Mouse (Mus musculus) right cerebral cortex, postnatal 36 days (tissue): ENCODE results near the gene Bst1.

Experiments used
- DNase-seq, 2 experiments: peaks; one replicate each; pipeline ENCODE4 v3.0.0; 2022; ENCODE audit warnings: low spot score in 2 of 2, mixed read lengths in 1 of 2

Bst1 gene

GRCm38 (mm10) chr5:43810427-43811062 lies 8.1 kb upstream of the Bst1 start:
- no peak for DNase-seq

- no peak for DNase-seq
Measured at GRCm38 (mm10) chr5:43814536-43814935, 4.1 kb upstream of the Bst1 start.

- DNase-seq: no peak
Measured at GRCm38 (mm10) chr5:43815769-43816168, 2.9 kb upstream of the Bst1 start.

GRCm38 (mm10) chr5:43820785-43821184 lies 2.1 kb downstream of the Bst1 start:
- DNase-seq: no peak

GRCm38 (mm10) chr5:43821538-43821937 lies 2.9 kb downstream of the Bst1 start, which contains the start of gene Fbxl5:
TSS of gene Fbxl5 (minus strand) at chr5:43821638.
- DNase-seq: no peak

- DNase-seq: no peak
Measured at GRCm38 (mm10) chr5:43822199-43822598, 3.5 kb downstream of the Bst1 start.

GRCm38 (mm10) chr5:43822824-43823223 lies 4.1 kb downstream of the Bst1 start:
- DNase-seq: no peak

GRCm38 (mm10) chr5:43824580-43824979 lies 5.9 kb downstream of the Bst1 start:
- no peak for DNase-seq

- DNase-seq: no peak
Measured at GRCm38 (mm10) chr5:43826883-43827282, 8.2 kb downstream of the Bst1 start.

GRCm38 (mm10) chr5:43827366-43827765 lies 8.7 kb downstream of the Bst1 start:
- no peak for DNase-seq

- no peak for DNase-seq
Measured at GRCm38 (mm10) chr5:43836590-43836989, 17.9 kb downstream of the Bst1 start.

GRCm38 (mm10) chr5:43837372-43837771 lies 18.7 kb downstream of the Bst1 start:
- DNase-seq: peak in 1 of 2 experiments; percentile 14

- DNase-seq: no peak
Measured at GRCm38 (mm10) chr5:43841144-43842010, 22.7 kb downstream of the Bst1 start.

GRCm38 (mm10) chr5:43842011-43842285 lies 23.3 kb downstream of the Bst1 start:
- DNase-seq: no peak

GRCm38 (mm10) chr5:43842576-43843155 lies 24.0 kb downstream of the Bst1 start:
- no peak for DNase-seq

GRCm38 (mm10) chr5:43845083-43845482 lies 26.4 kb downstream of the Bst1 start:
- DNase-seq: no peak

- DNase-seq: no peak
Measured at GRCm38 (mm10) chr5:43845646-43846045, 27.0 kb downstream of the Bst1 start.

GRCm38 (mm10) chr5:43846227-43846626 lies 27.5 kb downstream of the Bst1 start:
- no peak for DNase-seq

- DNase-seq: no peak
Measured at GRCm38 (mm10) chr5:43847555-43847954, 28.9 kb downstream of the Bst1 start.

GRCm38 (mm10) chr5:43848275-43848674 lies 29.6 kb downstream of the Bst1 start:
- no peak for DNase-seq

GRCm38 (mm10) chr5:43853096-43853867 lies 34.6 kb downstream of the Bst1 start:
- DNase-seq: no peak

- no peak for DNase-seq
Measured at GRCm38 (mm10) chr5:43853868-43854488, 35.3 kb downstream of the Bst1 start.
